Mouse (Mus musculus) thymus, postnatal 4 days (tissue): ENCODE measurements around the gene Creb3l1.

Experiments used
- DNase-seq: peaks from one replicate; pipeline ENCODE4 v3.0.0; 2021

The Creb3l1 gene

GRCm38 (mm10) chr2:92024274-92024672 lies at the start of gene Creb3l1:
Gene Creb3l1, minus strand, starts transcription at chr2:92024502.
- peak; percentile 20 for DNase-seq

GRCm38 (mm10) chr2:92071143-92071542 lies 46.8 kb upstream of the Creb3l1 start:
- no peak for DNase-seq

GRCm38 (mm10) chr2:92069630-92070029 lies 45.3 kb upstream of the Creb3l1 start:
- DNase-seq: no peak

GRCm38 (mm10) chr2:92067600-92067999 lies 43.3 kb upstream of the Creb3l1 start:
- no peak for DNase-seq

- no peak for DNase-seq
Observed at GRCm38 (mm10) chr2:92066899-92067298, 42.6 kb upstream of the Creb3l1 start.

- no peak for DNase-seq
Observed at GRCm38 (mm10) chr2:92065938-92066337, 41.6 kb upstream of the Creb3l1 start.

GRCm38 (mm10) chr2:92065269-92065888 lies 41.1 kb upstream of the Creb3l1 start:
- DNase-seq: no peak

GRCm38 (mm10) chr2:92063106-92063505 lies 38.8 kb upstream of the Creb3l1 start:
- no peak for DNase-seq

GRCm38 (mm10) chr2:92061337-92061736 lies 37.0 kb upstream of the Creb3l1 start:
- no peak for DNase-seq

- no peak for DNase-seq
Observed at GRCm38 (mm10) chr2:92060291-92060690, 36.0 kb upstream of the Creb3l1 start.

- DNase-seq: peak; percentile 59
Observed at GRCm38 (mm10) chr2:92059481-92060220, 35.3 kb upstream of the Creb3l1 start.

- no peak for DNase-seq
Observed at GRCm38 (mm10) chr2:92058936-92059335, 34.6 kb upstream of the Creb3l1 start.

- DNase-seq: peak; percentile 92
Observed at GRCm38 (mm10) chr2:92058469-92058868, 34.2 kb upstream of the Creb3l1 start.

- no peak for DNase-seq
Observed at GRCm38 (mm10) chr2:92056760-92057159, 32.5 kb upstream of the Creb3l1 start.

GRCm38 (mm10) chr2:92055831-92056236 lies 31.5 kb upstream of the Creb3l1 start:
- DNase-seq: peak; percentile 74

GRCm38 (mm10) chr2:92055101-92055813 lies 31.0 kb upstream of the Creb3l1 start:
- DNase-seq: peak; percentile 94

- DNase-seq: no peak
Observed at GRCm38 (mm10) chr2:92052754-92053153, 28.5 kb upstream of the Creb3l1 start.

- no peak for DNase-seq
Observed at GRCm38 (mm10) chr2:92052188-92052587, 27.9 kb upstream of the Creb3l1 start.

GRCm38 (mm10) chr2:92048034-92048690 lies 23.9 kb upstream of the Creb3l1 start:
- no peak for DNase-seq

GRCm38 (mm10) chr2:92047601-92048000 lies 23.3 kb upstream of the Creb3l1 start:
- DNase-seq: no peak

- DNase-seq: no peak
Observed at GRCm38 (mm10) chr2:92043285-92043684, 19.0 kb upstream of the Creb3l1 start.

GRCm38 (mm10) chr2:92041538-92041937 lies 17.2 kb upstream of the Creb3l1 start:
- DNase-seq: no peak

GRCm38 (mm10) chr2:92034273-92034672 lies 10.0 kb upstream of the Creb3l1 start:
- no peak for DNase-seq
